Mouse (Mus musculus): Measurements from ENCODE around the gene Tmem256. TPM values are rescaled to one million over a fixed set of nuclear protein-coding genes. Genes with fewer than 3 reads are reported as not detected.

Gene Tmem256
- polyA plus RNA-seq, 1 experiment from 2014 or later, result 294 TPM

DNA sequence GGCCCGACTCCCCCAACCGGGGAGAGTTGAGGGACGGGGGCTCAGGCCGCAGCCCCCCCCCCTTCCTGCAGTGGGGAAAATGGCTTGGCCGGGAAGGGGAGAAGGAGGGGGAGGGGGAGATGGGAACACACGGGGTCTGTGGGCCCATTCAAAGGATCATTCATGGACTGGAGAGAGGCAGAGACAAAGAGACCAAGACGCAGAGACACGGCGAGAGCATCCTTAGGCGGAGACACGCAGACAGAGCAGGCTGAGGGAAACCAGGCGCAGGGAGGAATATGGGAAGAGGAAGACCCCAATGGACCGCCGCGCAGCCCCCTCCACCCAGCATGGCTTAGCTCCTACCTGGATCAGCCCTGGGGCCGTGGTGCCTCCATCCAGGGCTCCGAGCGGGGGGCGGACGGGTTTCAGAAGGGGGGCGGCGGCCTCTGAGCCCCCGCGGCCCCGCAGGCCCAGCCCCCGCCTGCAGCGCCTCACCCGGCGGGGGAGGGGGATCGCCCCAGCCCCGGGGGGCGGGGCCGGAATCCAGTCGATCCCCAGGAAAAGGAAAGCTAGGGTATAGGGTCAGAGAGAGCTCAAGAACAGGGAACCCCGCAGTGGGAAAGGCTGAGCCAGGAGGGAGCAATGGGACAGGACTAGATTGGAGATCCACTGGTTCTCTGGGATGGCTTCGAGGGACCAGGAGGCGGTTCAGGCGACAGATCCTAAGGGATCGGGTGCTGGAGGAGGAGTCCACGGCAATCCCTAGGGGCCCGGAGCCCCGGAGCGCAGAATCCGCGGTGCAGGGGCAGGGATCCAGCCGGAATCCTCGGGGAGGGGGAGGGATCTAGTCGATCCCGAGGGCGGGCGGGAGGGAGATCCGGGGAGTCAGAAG, 1.4 kb upstream of the Tmem256 start:
- H3K9me3 ChIP-seq (replicated peaks; ENCODE audit: control insufficient read depth, low read length), result no peaks in the 10 kb centered on the region
- 0 out of 2 replicates have a peak, but pooled peaks cover 2% of the 10 kb centered on the region for H3K27me3 ChIP-seq (ENCODE audit: control insufficient read depth, insufficient read depth, low read length)
- ATAC-seq (replicated peaks; ENCODE audit: insufficient number of reproducible peaks, low FRiP score, low TSS enrichment, low read depth), result no peak
- peak overlapping the region; percentile 93 for H3K4me2 ChIP-seq (ENCODE audit: low read depth, low read length)
- H3K4me1 ChIP-seq (ENCODE audit: control insufficient read depth, insufficient read depth, low read length), result peaks cover 9% of the 10 kb centered on the region
- peak; percentile 61 for DNase-seq (ENCODE audit: low spot score)
- peak overlapping the region; percentile 79 for H3K4me3 ChIP-seq (ENCODE audit: low read depth, low read length)
- H3K27ac ChIP-seq (replicated peaks; ENCODE audit: low read depth, low read length), result peak overlapping the region; percentile 77
- under 1% methylated on average over 46 of the region's 52 CpGs for WGBS
- peak overlapping the region; percentile 84 for H3K9ac ChIP-seq (replicated peaks; ENCODE audit: low read length)
- peaks cover 7% of the 10 kb centered on the region; the same call in 1 of the 2 replicates for H3K36me3 ChIP-seq (replicated peaks; ENCODE audit: control insufficient read depth, insufficient read depth, low read depth, low read length)

DNA sequence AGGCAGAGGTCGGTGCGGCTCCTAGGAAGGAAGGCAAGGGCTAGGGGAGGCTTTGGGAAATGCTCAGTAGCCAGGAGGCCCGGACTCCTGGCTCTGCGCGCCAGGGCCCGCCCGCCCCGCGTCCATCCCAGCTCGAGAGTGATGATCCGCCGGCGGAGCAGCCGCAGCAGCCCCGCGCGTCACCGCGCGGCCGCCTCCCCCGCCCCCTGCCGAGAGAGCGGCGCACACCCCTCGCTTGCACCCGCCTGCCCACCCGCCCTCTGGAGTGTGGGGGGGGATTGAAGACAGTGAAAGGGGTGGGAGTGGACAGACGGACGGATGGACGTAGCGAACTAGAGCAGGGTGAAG, 736 bp upstream of the Tmem256 start, which contains the start of gene Nlgn2:
Nlgn2 (minus strand) TSS at position 181 of the 348 bp plus-strand sequence.
- WGBS, result under 1% methylated on average over 30 of the region's 32 CpGs
- ATAC-seq (replicated peaks; ENCODE audit: insufficient number of reproducible peaks, low FRiP score, low TSS enrichment, low read depth), result no peak
- H3K4me1 ChIP-seq (ENCODE audit: control insufficient read depth, insufficient read depth, low read length), result peaks cover 9% of the 10 kb centered on the region

DNA sequence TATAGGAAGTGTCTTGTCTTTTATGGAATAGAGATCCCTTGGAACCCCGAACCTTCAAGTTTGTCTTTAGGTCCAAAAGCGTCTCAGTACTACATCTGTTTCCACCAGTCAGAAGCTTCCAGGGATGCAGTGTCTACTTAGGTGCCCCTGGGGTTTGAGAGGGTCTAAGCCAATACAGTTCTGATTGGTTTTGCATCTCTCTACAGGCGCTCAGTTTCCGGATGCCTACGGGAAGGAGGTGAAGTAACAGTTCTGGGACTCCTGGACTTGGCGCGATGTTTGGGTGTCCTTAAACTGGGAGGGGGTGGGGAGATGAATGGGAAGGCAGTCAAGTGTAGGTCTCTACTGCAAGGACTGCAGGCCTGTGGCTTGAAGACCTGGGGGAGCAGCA, 395 bp downstream of the Tmem256 start:
- Histone ChIP-seq H3K9me3 (replicated peaks; ENCODE audit: control insufficient read depth, low read length) (no peaks in the 10 kb centered on the region), H3K9ac (replicated peaks; ENCODE audit: low read length) (peak overlapping the region; percentile 67), H3K36me3 (replicated peaks; ENCODE audit: control insufficient read depth, insufficient read depth, low read depth, low read length) (peaks cover 2% of the 10 kb centered on the region; the same call in 1 of the 2 replicates), H3K4me3 (ENCODE audit: low read depth, low read length) (peak overlapping the region; percentile 79), H3K4me1 (ENCODE audit: control insufficient read depth, insufficient read depth, low read length) (peaks cover 8% of the 10 kb centered on the region), H3K27ac (replicated peaks; ENCODE audit: low read depth, low read length) (peak overlapping the region; percentile 43; the same call in 1 of the 2 replicates), H3K4me2 (ENCODE audit: low read depth, low read length) (peak overlapping the region; percentile 51), H3K27me3 (ENCODE audit: control insufficient read depth, insufficient read depth, low read length) (no peaks in the 10 kb centered on the region)
- DNase-seq (ENCODE audit: low spot score), result no peak
- peak; percentile 1; the same call in 1 of the 2 replicates for ATAC-seq (replicated peaks; ENCODE audit: insufficient number of reproducible peaks, low FRiP score, low TSS enrichment, low read depth)
- 3% methylated on average over 7 of the region's 7 CpGs for WGBS

More for the DNA sequence above, 736 bp upstream of the Tmem256 start, which contains the start of gene Nlgn2:
- H3K9me3 ChIP-seq (replicated peaks; ENCODE audit: control insufficient read depth, low read length), result no peaks in the 10 kb centered on the region
- H3K36me3 ChIP-seq (replicated peaks; ENCODE audit: control insufficient read depth, insufficient read depth, low read depth, low read length), result peaks cover 7% of the 10 kb centered on the region; the same call in 1 of the 2 replicates
- 0 out of 2 replicates have a peak, but pooled peaks cover 2% of the 10 kb centered on the region for H3K27me3 ChIP-seq (ENCODE audit: control insufficient read depth, insufficient read depth, low read length)
- DNase-seq (ENCODE audit: low spot score), result no peak
- peak within 1 kb of the TSS; percentile 79 for H3K4me3 ChIP-seq (ENCODE audit: low read depth, low read length)
- peak within 1 kb of the TSS; percentile 84 for H3K9ac ChIP-seq (replicated peaks; ENCODE audit: low read length)
- H3K4me2 ChIP-seq (ENCODE audit: low read depth, low read length), result peak within 1 kb of the TSS; percentile 93
- H3K27ac ChIP-seq (replicated peaks; ENCODE audit: low read depth, low read length), result peak within 1 kb of the TSS; percentile 77

- DNase-seq (ENCODE audit: low spot score) (peak; percentile 97), ATAC-seq (replicated peaks; ENCODE audit: insufficient number of reproducible peaks, low FRiP score, low TSS enrichment, low read depth) (peak; percentile 92)
- Histone ChIP-seq H3K4me3 (ENCODE audit: low read depth, low read length) (peak within 1 kb of the TSS; percentile 83), H3K9ac (replicated peaks; ENCODE audit: low read length) (peak within 1 kb of the TSS; percentile 85), H3K4me1 (ENCODE audit: control insufficient read depth, insufficient read depth, low read length) (peaks cover 6% of the 10 kb centered on the region), H3K27ac (replicated peaks; ENCODE audit: low read depth, low read length) (peak within 1 kb of the TSS; percentile 95), H3K36me3 (replicated peaks; ENCODE audit: control insufficient read depth, insufficient read depth, low read depth, low read length) (peaks cover 2% of the 10 kb centered on the region), H3K4me2 (ENCODE audit: low read depth, low read length) (peak within 1 kb of the TSS; percentile 93), H3K9me3 (replicated peaks; ENCODE audit: control insufficient read depth, low read length) (no peaks in the 10 kb centered on the region), H3K27me3 (ENCODE audit: control insufficient read depth, insufficient read depth, low read length) (no peaks in the 10 kb centered on the region)
- under 1% methylated on average over 35 of the region's 38 CpGs for WGBS
Observed at GRCm38 (mm10) chr11:69846198-69846680, 7.9 kb downstream of the Tmem256 start, which contains the start of gene Plscr3. TSS of gene Plscr3 (plus strand) at chr11:69846376.

DNA sequence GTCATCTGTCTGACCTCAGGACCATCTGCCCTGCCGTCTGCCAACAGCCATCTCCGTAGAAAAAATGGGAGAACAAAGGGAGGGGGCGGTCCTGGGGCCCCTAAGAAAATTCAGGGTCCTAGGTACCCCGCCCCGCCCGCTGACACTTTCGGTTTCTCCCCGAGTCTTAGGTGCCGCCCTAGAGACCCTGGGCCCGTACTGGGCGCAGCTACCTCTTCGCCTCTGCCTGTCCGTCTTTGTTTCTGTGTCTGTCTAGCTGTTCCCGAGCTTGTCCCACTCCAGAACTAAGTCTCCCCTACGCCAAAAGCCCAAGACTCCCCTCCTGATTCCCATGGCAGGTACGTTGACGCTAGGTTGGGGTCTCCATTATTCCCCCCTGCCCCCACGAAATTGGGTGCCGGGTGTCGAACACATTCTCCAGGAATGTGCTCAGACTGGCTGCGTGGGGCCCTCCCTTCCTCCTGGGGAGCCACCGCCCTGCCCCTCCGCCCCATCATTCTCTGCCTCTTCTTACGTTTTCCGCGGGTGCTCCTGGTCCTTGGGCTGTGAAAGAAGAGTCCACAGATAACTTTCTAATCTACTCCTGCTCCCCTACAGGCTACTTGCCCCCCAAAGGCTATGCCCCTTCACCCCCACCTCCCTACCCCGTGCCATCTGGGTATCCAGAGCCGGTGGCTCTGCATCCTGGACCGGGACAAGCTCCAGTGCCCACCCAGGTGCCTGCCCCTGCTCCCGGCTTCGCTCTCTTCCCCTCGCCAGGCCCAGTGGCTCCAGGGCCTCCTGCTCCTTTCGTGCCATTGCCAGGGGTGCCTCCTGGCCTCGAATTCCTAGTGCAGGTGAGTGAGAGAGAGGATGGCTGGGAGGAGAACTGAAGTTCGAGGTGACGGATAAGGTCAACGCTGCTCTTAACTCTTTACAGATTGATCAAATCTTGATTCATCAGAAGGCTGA, 8.7 kb downstream of the Tmem256 start:
- no peaks in the 10 kb centered on the region for H3K9me3 ChIP-seq (replicated peaks; ENCODE audit: control insufficient read depth, low read length)
- H3K27me3 ChIP-seq (ENCODE audit: control insufficient read depth, insufficient read depth, low read length), result no peaks in the 10 kb centered on the region
- peak overlapping the region; percentile 83 for H3K4me3 ChIP-seq (ENCODE audit: low read depth, low read length)
- peaks cover 2% of the 10 kb centered on the region for H3K36me3 ChIP-seq (replicated peaks; ENCODE audit: control insufficient read depth, insufficient read depth, low read depth, low read length)
- peak overlapping the region; percentile 85 for H3K9ac ChIP-seq (replicated peaks; ENCODE audit: low read length)
- DNase-seq (ENCODE audit: low spot score) (peak; percentile 42), ATAC-seq (replicated peaks; ENCODE audit: insufficient number of reproducible peaks, low FRiP score, low TSS enrichment, low read depth) (peak; percentile 41; the same call in 1 of the 2 replicates)
- H3K27ac ChIP-seq (replicated peaks; ENCODE audit: low read depth, low read length), result peak overlapping the region; percentile 95
- peak overlapping the region; percentile 93 for H3K4me2 ChIP-seq (ENCODE audit: low read depth, low read length)
- WGBS, result 10% methylated on average over 37 of the region's 37 CpGs
- H3K4me1 ChIP-seq (ENCODE audit: control insufficient read depth, insufficient read depth, low read length), result peaks cover 6% of the 10 kb centered on the region

DNA sequence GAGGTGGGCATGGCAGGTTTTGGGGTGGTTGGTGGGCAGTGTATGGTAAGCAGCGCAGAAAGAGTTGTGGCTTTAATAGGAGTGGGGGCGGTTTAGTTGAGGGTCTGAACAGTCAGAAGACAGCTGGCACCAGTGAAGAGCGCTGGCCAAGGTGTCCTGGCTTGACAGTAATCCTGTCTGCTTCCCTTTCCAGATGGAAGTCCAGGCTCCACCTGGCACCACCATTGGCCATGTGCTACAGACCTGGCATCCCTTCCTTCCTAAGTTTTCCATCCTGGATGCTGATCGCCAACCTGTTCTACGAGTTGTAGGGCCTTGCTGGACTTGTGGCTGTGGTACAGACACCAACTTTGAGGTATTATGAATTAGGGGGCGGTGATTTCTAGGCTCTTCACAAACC, 9.7 kb downstream of the Tmem256 start:
- no peaks in the 10 kb centered on the region for H3K9me3 ChIP-seq (replicated peaks; ENCODE audit: control insufficient read depth, low read length)
- H3K4me1 ChIP-seq (ENCODE audit: control insufficient read depth, insufficient read depth, low read length), result peaks cover 6% of the 10 kb centered on the region
- no peak overlapping the region for H3K27ac ChIP-seq (replicated peaks; ENCODE audit: low read depth, low read length)
- H3K9ac ChIP-seq (replicated peaks; ENCODE audit: low read length), result no peak overlapping the region
- WGBS, result 95% methylated on average over 6 of the region's 6 CpGs
- peaks cover 2% of the 10 kb centered on the region for H3K36me3 ChIP-seq (replicated peaks; ENCODE audit: control insufficient read depth, insufficient read depth, low read depth, low read length)
- ATAC-seq (replicated peaks; ENCODE audit: insufficient number of reproducible peaks, low FRiP score, low TSS enrichment, low read depth), result no peak
- H3K4me2 ChIP-seq (ENCODE audit: low read depth, low read length), result no peak overlapping the region; the same call in 1 of the 2 replicates
- H3K4me3 ChIP-seq (ENCODE audit: low read depth, low read length), result no peak overlapping the region
- no peaks in the 10 kb centered on the region for H3K27me3 ChIP-seq (ENCODE audit: control insufficient read depth, insufficient read depth, low read length)
- DNase-seq (ENCODE audit: low spot score), result no peak

- Histone ChIP-seq H3K4me3 (ENCODE audit: low read depth, low read length) (no peak overlapping the region), H3K9ac (replicated peaks; ENCODE audit: low read length) (no peak overlapping the region), H3K4me1 (ENCODE audit: control insufficient read depth, insufficient read depth, low read length) (peaks cover 6% of the 10 kb centered on the region), H3K27me3 (ENCODE audit: control insufficient read depth, insufficient read depth, low read length) (no peaks in the 10 kb centered on the region), H3K9me3 (replicated peaks; ENCODE audit: control insufficient read depth, low read length) (no peaks in the 10 kb centered on the region), H3K36me3 (replicated peaks; ENCODE audit: control insufficient read depth, insufficient read depth, low read depth, low read length) (peaks cover 2% of the 10 kb centered on the region), H3K4me2 (ENCODE audit: low read depth, low read length) (no peak overlapping the region), H3K27ac (replicated peaks; ENCODE audit: low read depth, low read length) (no peak overlapping the region)
- DNase-seq (ENCODE audit: low spot score), result no peak
- no peak for ATAC-seq (replicated peaks; ENCODE audit: insufficient number of reproducible peaks, low FRiP score, low TSS enrichment, low read depth)
- 88% methylated on average over 9 of the region's 9 CpGs for WGBS
Observed at GRCm38 (mm10) chr11:69849128-69849527, 10.8 kb downstream of the Tmem256 start.
